Mouse (Mus musculus) hindbrain, embryonic 11.5 days (tissue): ENCODE results near the gene Cdc42. TPM values are rescaled to one million over a fixed set of nuclear protein-coding genes. Genes with fewer than 3 reads are reported as not detected.

ENCODE experiments used
- ATAC-seq: fragments of 200-750 bp; cut with Nextera tagmentation; 2 replicates; pipeline ENCODE4 v1.8.0; 2017; ENCODE audit warnings: mild to moderate bottlenecking, moderate TSS enrichment, moderate library complexity; ENCODE audit not compliant: low FRiP score
- DNase-seq: peaks from one replicate; pipeline ENCODE4 v3.0.0-alpha.2; 2015; ENCODE audit warnings: low spot score
- H3K27ac ChIP-seq: fragments of 300-500 bp; sonication (generic); 2 replicates; pipeline ENCODE4 v1.5.1; 2014; ENCODE audit warnings: mild to moderate bottlenecking, low read depth, low read length
- H3K27me3 ChIP-seq: fragments of 300-500 bp; sonication (generic); 2 replicates; pipeline ENCODE4 v1.6.1; 2014; ENCODE audit warnings: mild to moderate bottlenecking, low read length, moderate library complexity, mixed read lengths; ENCODE audit not compliant: control insufficient read depth, insufficient read depth
- H3K36me3 ChIP-seq: fragments of 300-500 bp; sonication (generic); 2 replicates; pipeline ENCODE4 v1.6.1; 2014; ENCODE audit warnings: mild to moderate bottlenecking, low read length, moderate library complexity, mixed read lengths; ENCODE audit not compliant: control insufficient read depth, insufficient read depth
- H3K4me1 ChIP-seq: fragments of 300-500 bp; sonication (generic); replicated peaks from 2 replicates; pipeline ENCODE4 v1.6.1; 2014; ENCODE audit warnings: low read length, mixed read lengths; ENCODE audit not compliant: control insufficient read depth, insufficient read depth
- H3K4me2 ChIP-seq: fragments of 300-500 bp; sonication (generic); replicated peaks from 2 replicates; pipeline ENCODE4 v1.6.1; 2014; ENCODE audit warnings: mild to moderate bottlenecking, low read depth, low read length
- H3K4me3 ChIP-seq: fragments of 300-500 bp; sonication (generic); 2 replicates; pipeline ENCODE4 v1.5.1; 2014; ENCODE audit warnings: low read depth, low read length
- H3K9ac ChIP-seq: fragments of 300-500 bp; sonication (generic); 2 replicates; pipeline ENCODE4 v1.6.1; 2014; ENCODE audit warnings: low read depth, low read length
- H3K9me3 ChIP-seq: fragments of 300-500 bp; sonication (generic); 2 replicates; pipeline ENCODE4 v1.6.1; 2016; ENCODE audit warnings: low read length; ENCODE audit not compliant: control insufficient read depth
- WGBS: fragments of 180-500 bp; shearing (Covaris S2); extraction: QIAGEN DNeasy Blood & Tissue Kit; methylation state at CpG from one replicate; pipeline ENCODE4 v1.1.7; 2014; 5-methylcytosine and 5-hydroxymethylcytosine counted together
- polyA plus RNA-seq: library from polyadenylated mRNA; unstranded; fragments of >200 nt; fragmentation: Nextera tagmentation; extraction: Ambion mirVana; gene quantifications from 2 replicates; pipeline ENCODE4 v1.2.1, GENCODE M21; 2014

Cdc42 gene
- polyA plus RNA-seq, 1 experiment from 2014 or later = 692 TPM

DNA sequence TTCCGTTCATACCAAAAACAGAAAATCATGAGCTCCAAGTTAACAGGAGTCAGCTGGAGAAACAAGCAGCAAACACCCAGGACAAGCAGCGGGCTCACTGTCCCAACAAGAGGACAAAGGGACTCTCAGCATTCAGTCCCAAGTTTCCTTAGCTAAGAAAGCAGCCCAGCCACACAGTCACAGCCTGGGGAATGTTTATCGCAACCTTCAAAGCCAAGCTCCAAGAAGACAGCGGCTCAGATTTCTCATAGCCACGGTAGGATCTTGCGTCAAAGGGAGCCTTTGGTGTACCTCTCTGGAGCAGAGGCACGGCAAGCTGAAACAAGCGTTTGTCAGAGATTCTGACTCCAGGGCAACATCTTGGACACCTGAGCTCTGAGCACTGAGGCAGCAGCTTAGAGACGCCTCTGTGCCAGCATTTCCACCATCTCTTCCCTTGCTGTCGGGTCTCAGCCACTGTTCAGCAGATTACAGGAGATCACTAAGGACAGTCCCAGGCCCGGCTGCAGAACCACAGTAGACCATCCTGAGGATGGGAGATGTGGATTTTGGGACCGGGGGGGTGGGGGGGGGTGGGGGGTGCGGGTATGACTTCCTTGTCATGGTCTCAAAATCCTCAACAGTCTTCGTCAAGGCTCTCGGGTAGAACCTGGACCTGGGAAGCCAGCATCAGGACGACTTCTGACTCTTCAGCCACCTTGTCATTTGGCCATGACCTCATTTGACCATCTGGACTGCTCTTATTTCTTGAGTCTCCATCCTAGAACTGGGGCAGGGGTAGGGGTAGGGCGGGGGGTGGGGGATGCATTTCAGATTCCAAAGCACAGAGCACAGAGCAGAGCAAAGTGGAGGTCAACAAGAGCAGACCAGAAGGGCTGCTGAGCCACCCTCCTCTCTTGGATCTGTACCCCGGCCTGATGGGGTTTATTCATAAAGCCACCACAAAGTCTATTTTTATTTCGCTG, 18.1 kb upstream of the Cdc42 start:
- ATAC-seq (no peak), DNase-seq (no peak)
- H3K27me3 ChIP-seq = no peaks in the 10 kb centered on the region
- no peaks in the 10 kb centered on the region for H3K4me1 ChIP-seq
- H3K9me3 ChIP-seq = no peaks in the 10 kb centered on the region
- no peaks in the 10 kb centered on the region for H3K36me3 ChIP-seq
- 53% methylated on average over 19 of the region's 19 CpGs for WGBS
- no peak overlapping the region for H3K27ac ChIP-seq
- H3K4me2 ChIP-seq = no peak overlapping the region
- no peak overlapping the region for H3K4me3 ChIP-seq
- H3K9ac ChIP-seq = no peak overlapping the region

GRCm38 (mm10) chr4:137373711-137374110, 16.2 kb upstream of the Cdc42 start:
- Histone ChIP-seq H3K4me2 (no peak overlapping the region), H3K9me3 (no peaks in the 10 kb centered on the region), H3K27me3 (no peaks in the 10 kb centered on the region), H3K9ac (no peak overlapping the region), H3K36me3 (no peaks in the 10 kb centered on the region), H3K27ac (no peak overlapping the region), H3K4me3 (no peak overlapping the region), H3K4me1 (no peaks in the 10 kb centered on the region)
- WGBS = 56% methylated on average over 6 of the region's 6 CpGs
- ATAC-seq (no peak), DNase-seq (no peak)

GRCm38 (mm10) chr4:137371596-137372523, 14.3 kb upstream of the Cdc42 start:
- no peaks in the 10 kb centered on the region for H3K27me3 ChIP-seq
- no peaks in the 10 kb centered on the region for H3K4me1 ChIP-seq
- H3K27ac ChIP-seq = no peak overlapping the region
- 92% methylated on average over 16 of the region's 16 CpGs for WGBS
- no peak overlapping the region for H3K9ac ChIP-seq
- ATAC-seq = no peak
- no peak for DNase-seq
- H3K4me3 ChIP-seq = no peak overlapping the region
- no peaks in the 10 kb centered on the region for H3K9me3 ChIP-seq
- no peak overlapping the region for H3K4me2 ChIP-seq
- no peaks in the 10 kb centered on the region for H3K36me3 ChIP-seq

GRCm38 (mm10) chr4:137369954-137370750, 12.6 kb upstream of the Cdc42 start:
- ATAC-seq (no peak), DNase-seq (peak; percentile 63)
- H3K36me3 ChIP-seq = no peaks in the 10 kb centered on the region
- H3K27ac ChIP-seq = no peak overlapping the region
- WGBS = 12% methylated on average over 26 of the region's 29 CpGs
- H3K4me2 ChIP-seq = peak overlapping the region; percentile 57
- H3K9me3 ChIP-seq = no peaks in the 10 kb centered on the region
- H3K4me3 ChIP-seq = peak overlapping the region; percentile 28; the same call in 1 of the 2 replicates
- H3K4me1 ChIP-seq = no peaks in the 10 kb centered on the region
- no peaks in the 10 kb centered on the region for H3K27me3 ChIP-seq
- peak overlapping the region; percentile 46 for H3K9ac ChIP-seq

- Histone ChIP-seq H3K27me3 (no peaks in the 10 kb centered on the region), H3K9ac (no peak overlapping the region), H3K4me1 (no peaks in the 10 kb centered on the region), H3K36me3 (no peaks in the 10 kb centered on the region), H3K27ac (no peak overlapping the region), H3K9me3 (no peaks in the 10 kb centered on the region), H3K4me2 (no peak overlapping the region), H3K4me3 (no peak overlapping the region)
- WGBS = 21% methylated on average over 1 of the region's 1 CpGs
- no peak for ATAC-seq
- DNase-seq = no peak
Measured at GRCm38 (mm10) chr4:137368198-137368597, 10.7 kb upstream of the Cdc42 start.

- H3K4me3 ChIP-seq = no peak overlapping the region
- H3K36me3 ChIP-seq = no peaks in the 10 kb centered on the region
- H3K27ac ChIP-seq = no peak overlapping the region
- no peaks in the 10 kb centered on the region for H3K9me3 ChIP-seq
- H3K27me3 ChIP-seq = no peaks in the 10 kb centered on the region
- ATAC-seq (no peak), DNase-seq (no peak)
- 58% methylated on average over 5 of the region's 5 CpGs for WGBS
- no peak overlapping the region for H3K9ac ChIP-seq
- no peak overlapping the region for H3K4me2 ChIP-seq
- no peaks in the 10 kb centered on the region for H3K4me1 ChIP-seq
Measured at GRCm38 (mm10) chr4:137367275-137368088, 10.0 kb upstream of the Cdc42 start.

DNA sequence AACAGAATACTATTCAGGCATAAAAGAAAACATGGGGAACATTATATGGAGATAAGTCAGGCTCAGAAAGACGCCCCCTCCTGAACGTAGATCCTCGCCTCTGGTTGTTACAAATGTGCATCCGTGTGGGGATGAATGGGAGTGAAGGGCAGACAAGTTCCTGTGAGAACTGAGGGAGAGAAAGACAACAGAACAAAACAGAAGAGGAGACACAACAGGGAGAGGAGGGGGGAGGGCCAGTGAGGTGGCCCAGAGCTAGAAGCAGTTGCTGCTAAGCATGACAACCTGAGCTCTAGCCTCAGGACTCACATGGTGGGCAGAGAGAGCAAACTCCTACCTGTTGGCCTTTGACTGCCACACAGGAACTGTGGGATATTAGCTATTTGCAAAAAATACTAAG, 8.6 kb upstream of the Cdc42 start:
- DNase-seq = no peak
- no peaks in the 10 kb centered on the region for H3K9me3 ChIP-seq
- no peaks in the 10 kb centered on the region for H3K27me3 ChIP-seq
- WGBS = 81% methylated on average over 4 of the region's 4 CpGs
- no peak overlapping the region for H3K4me2 ChIP-seq
- no peak overlapping the region for H3K9ac ChIP-seq
- no peak overlapping the region for H3K4me3 ChIP-seq
- no peaks in the 10 kb centered on the region for H3K4me1 ChIP-seq
- no peak for ATAC-seq
- no peak overlapping the region for H3K27ac ChIP-seq
- no peaks in the 10 kb centered on the region for H3K36me3 ChIP-seq
